Mouse (Mus musculus): ENCODE measurements around the gene Rtbdn. TPM values are rescaled to one million over a fixed set of nuclear protein-coding genes. Genes with fewer than 3 reads are reported as not detected.

Rtbdn gene
- polyA plus RNA-seq, 1 experiment, result 0.13 TPM

GRCm38 (mm10) chr8:84937620-84938485 is 8.9 kb upstream of the Rtbdn start:
- Histone ChIP-seq H3K36me3 (ENCODE audit: control insufficient read depth, insufficient read depth, low read length) (no peaks in the 10 kb centered on the region), H3K4me1 (replicated peaks; ENCODE audit: control insufficient read depth, insufficient read depth, low read length) (no peaks in the 10 kb centered on the region; the same call in 1 of the 2 replicates), H3K27ac (ENCODE audit: control insufficient read depth, insufficient read depth, low read length) (no peak overlapping the region), H3K4me3 (ENCODE audit: control insufficient read depth, insufficient read depth, low read length) (no peak overlapping the region), H3K27me3 (ENCODE audit: control insufficient read depth, insufficient read depth, low read length) (peaks cover 23% of the 10 kb centered on the region)
- DNase-seq, result no peak
- WGBS, result 69% methylated on average over 13 of the region's 13 CpGs
- TF ChIP-seq POLR2A (IDR thresholded peaks at IDR 0.05; ENCODE audit: control insufficient read depth, extremely low read depth, insufficient read depth, low read length, poor library complexity) (no peak), CTCF (IDR thresholded peaks at IDR 0.05; ENCODE audit: borderline replicate concordance, control insufficient read depth, extremely low read depth, insufficient read depth, low read length, poor library complexity) (no peak)

DNA sequence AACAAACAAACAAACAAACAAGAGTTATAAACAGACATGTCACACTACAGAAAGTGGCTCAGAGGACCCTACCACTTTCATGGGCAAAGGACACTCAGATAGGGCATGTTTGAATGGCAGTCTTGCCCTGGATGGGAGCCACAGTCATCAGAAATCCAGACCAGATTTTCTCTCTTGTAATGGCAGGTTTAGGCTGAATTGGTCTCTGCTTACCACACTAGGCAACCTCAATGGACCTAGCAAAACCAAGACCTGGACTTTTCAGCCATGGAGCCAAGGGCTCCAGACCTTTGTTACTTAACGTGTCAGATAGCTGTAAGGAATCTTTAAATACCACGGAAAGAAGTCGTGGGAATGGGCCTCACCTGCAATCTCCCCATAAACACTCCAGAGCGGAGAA is 3.1 kb upstream of the Rtbdn start:
- Histone ChIP-seq H3K27me3 (ENCODE audit: control insufficient read depth, insufficient read depth, low read length) (peaks cover 30% of the 10 kb centered on the region), H3K27ac (ENCODE audit: control insufficient read depth, insufficient read depth, low read length) (no peak overlapping the region), H3K36me3 (ENCODE audit: control insufficient read depth, insufficient read depth, low read length) (no peaks in the 10 kb centered on the region), H3K4me3 (ENCODE audit: control insufficient read depth, insufficient read depth, low read length) (no peak overlapping the region), H3K4me1 (replicated peaks; ENCODE audit: control insufficient read depth, insufficient read depth, low read length) (peaks cover 7% of the 10 kb centered on the region)
- no peak for DNase-seq
- WGBS, result 31% methylated on average over 4 of the region's 4 CpGs
- no peak for TF ChIP-seq POLR2A (IDR thresholded peaks at IDR 0.05; ENCODE audit: control insufficient read depth, extremely low read depth, insufficient read depth, low read length, poor library complexity)
- TF ChIP-seq CTCF (IDR thresholded peaks at IDR 0.05; ENCODE audit: borderline replicate concordance, control insufficient read depth, extremely low read depth, insufficient read depth, low read length, poor library complexity), result no peak

GRCm38 (mm10) chr8:84944478-84945160 is 2.2 kb upstream of the Rtbdn start:
- peak; percentile 49 for DNase-seq
- Histone ChIP-seq H3K27ac (ENCODE audit: control insufficient read depth, insufficient read depth, low read length) (no peak overlapping the region), H3K36me3 (ENCODE audit: control insufficient read depth, insufficient read depth, low read length) (no peaks in the 10 kb centered on the region), H3K27me3 (ENCODE audit: control insufficient read depth, insufficient read depth, low read length) (peaks cover 30% of the 10 kb centered on the region), H3K4me1 (replicated peaks; ENCODE audit: control insufficient read depth, insufficient read depth, low read length) (peaks cover 7% of the 10 kb centered on the region), H3K4me3 (ENCODE audit: control insufficient read depth, insufficient read depth, low read length) (no peak overlapping the region)
- 5% methylated on average over 26 of the region's 26 CpGs for WGBS
- no peak for TF ChIP-seq CTCF (IDR thresholded peaks at IDR 0.05; ENCODE audit: borderline replicate concordance, control insufficient read depth, extremely low read depth, insufficient read depth, low read length, poor library complexity)
- no peak for TF ChIP-seq POLR2A (IDR thresholded peaks at IDR 0.05; ENCODE audit: control insufficient read depth, extremely low read depth, insufficient read depth, low read length, poor library complexity)

- H3K27ac ChIP-seq (ENCODE audit: control insufficient read depth, insufficient read depth, low read length), result no peak overlapping the region
- DNase-seq, result no peak
- no peak for TF ChIP-seq POLR2A (IDR thresholded peaks at IDR 0.05; ENCODE audit: control insufficient read depth, extremely low read depth, insufficient read depth, low read length, poor library complexity)
- TF ChIP-seq CTCF (IDR thresholded peaks at IDR 0.05; ENCODE audit: borderline replicate concordance, control insufficient read depth, extremely low read depth, insufficient read depth, low read length, poor library complexity), result no peak
- H3K4me1 ChIP-seq (replicated peaks; ENCODE audit: control insufficient read depth, insufficient read depth, low read length), result peaks cover 7% of the 10 kb centered on the region
- H3K4me3 ChIP-seq (ENCODE audit: control insufficient read depth, insufficient read depth, low read length), result no peak overlapping the region
- 21% methylated on average over 11 of the region's 11 CpGs for WGBS
- peaks cover 30% of the 10 kb centered on the region for H3K27me3 ChIP-seq (ENCODE audit: control insufficient read depth, insufficient read depth, low read length)
- no peaks in the 10 kb centered on the region for H3K36me3 ChIP-seq (ENCODE audit: control insufficient read depth, insufficient read depth, low read length)
Observed at GRCm38 (mm10) chr8:84945235-84945632, 1.6 kb upstream of the Rtbdn start.

- WGBS, result 2% methylated on average over 51 of the region's 67 CpGs
- DNase-seq, result no peak
- peaks cover 7% of the 10 kb centered on the region for H3K4me1 ChIP-seq (replicated peaks; ENCODE audit: control insufficient read depth, insufficient read depth, low read length)
- H3K27ac ChIP-seq (ENCODE audit: control insufficient read depth, insufficient read depth, low read length), result no peak overlapping the region
- H3K36me3 ChIP-seq (ENCODE audit: control insufficient read depth, insufficient read depth, low read length), result no peaks in the 10 kb centered on the region
- TF ChIP-seq CTCF (IDR thresholded peaks at IDR 0.05; ENCODE audit: borderline replicate concordance, control insufficient read depth, extremely low read depth, insufficient read depth, low read length, poor library complexity), result 0 out of 2 replicates have a peak, but pooled peaks have one; percentile 18
- TF ChIP-seq POLR2A (IDR thresholded peaks at IDR 0.05; ENCODE audit: control insufficient read depth, extremely low read depth, insufficient read depth, low read length, poor library complexity), result no peak
- no peak overlapping the region; the same call in 1 of the 2 replicates for H3K4me3 ChIP-seq (ENCODE audit: control insufficient read depth, insufficient read depth, low read length)
- H3K27me3 ChIP-seq (ENCODE audit: control insufficient read depth, insufficient read depth, low read length), result peaks cover 30% of the 10 kb centered on the region
Observed at GRCm38 (mm10) chr8:84945633-84946527, 911 bp upstream of the Rtbdn start.

DNA sequence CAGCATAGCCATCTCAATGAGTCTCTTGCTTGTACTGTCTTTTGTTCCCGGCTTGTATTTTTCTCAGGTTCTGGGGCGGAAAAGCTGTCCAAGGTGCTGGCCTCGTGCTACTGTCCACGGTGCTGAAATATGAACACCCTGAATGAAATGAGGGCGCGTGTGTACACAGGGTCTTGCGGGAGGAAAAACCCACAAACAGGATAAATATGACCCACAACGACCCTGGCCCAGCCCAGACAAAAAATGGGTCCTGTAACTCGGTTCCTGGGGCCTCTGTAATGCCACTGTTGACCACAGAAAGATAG is 402 bp downstream of the Rtbdn start:
- Histone ChIP-seq H3K4me3 (ENCODE audit: control insufficient read depth, insufficient read depth, low read length) (no peak overlapping the region), H3K27me3 (ENCODE audit: control insufficient read depth, insufficient read depth, low read length) (peaks cover 33% of the 10 kb centered on the region), H3K4me1 (replicated peaks; ENCODE audit: control insufficient read depth, insufficient read depth, low read length) (peaks cover 7% of the 10 kb centered on the region), H3K36me3 (ENCODE audit: control insufficient read depth, insufficient read depth, low read length) (no peaks in the 10 kb centered on the region), H3K27ac (ENCODE audit: control insufficient read depth, insufficient read depth, low read length) (no peak overlapping the region)
- WGBS, result 9% methylated on average over 9 of the region's 9 CpGs
- no peak for DNase-seq
- TF ChIP-seq POLR2A (IDR thresholded peaks at IDR 0.05; ENCODE audit: control insufficient read depth, extremely low read depth, insufficient read depth, low read length, poor library complexity), result no peak
- TF ChIP-seq CTCF (IDR thresholded peaks at IDR 0.05; ENCODE audit: borderline replicate concordance, control insufficient read depth, extremely low read depth, insufficient read depth, low read length, poor library complexity), result no peak

All from thymus, adult 2 months (tissue).